Mouse (Mus musculus) layer of hippocampus, adult 11-12 months (tissue): ENCODE measurements around the gene Eif5b.
"Not testable (repeated sequence)": the region's sequence is repeated elsewhere in the genome, so short reads cannot be mapped to it uniquely, and the experiment has no call there.

Experiments used
- DNase-seq: peaks from one replicate; pipeline ENCODE4 v3.0.0; 2022; ENCODE audit warnings: low spot score

Eif5b gene

DNA sequence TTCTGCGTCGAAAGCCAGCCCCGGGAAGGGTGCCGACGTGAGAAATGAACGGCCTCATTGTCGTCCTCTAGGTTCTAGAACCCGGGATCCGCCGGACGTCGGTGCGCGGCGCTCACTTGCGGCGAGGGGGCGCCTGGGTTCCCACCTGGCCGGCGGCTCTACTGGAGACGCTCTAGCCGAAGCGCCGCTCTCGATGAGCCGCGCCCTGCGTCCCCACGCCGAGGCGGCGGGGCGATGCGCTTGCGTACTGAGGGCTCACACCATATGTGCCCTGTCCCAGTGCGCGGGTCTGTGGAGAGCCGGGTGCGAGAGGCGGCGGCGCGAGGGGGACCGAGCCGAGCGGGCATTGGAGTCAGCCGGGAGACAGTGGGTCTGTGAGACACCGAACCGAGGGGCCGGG is at the start of gene Eif5b, which contains the start of gene Txndc9:
Gene Eif5b (plus strand): TSS at position 144 of the 400 bp plus-strand sequence.
Gene Txndc9 (minus strand): TSS at position 27 of the 400 bp plus-strand sequence.
- peak; percentile 96 for DNase-seq

DNA sequence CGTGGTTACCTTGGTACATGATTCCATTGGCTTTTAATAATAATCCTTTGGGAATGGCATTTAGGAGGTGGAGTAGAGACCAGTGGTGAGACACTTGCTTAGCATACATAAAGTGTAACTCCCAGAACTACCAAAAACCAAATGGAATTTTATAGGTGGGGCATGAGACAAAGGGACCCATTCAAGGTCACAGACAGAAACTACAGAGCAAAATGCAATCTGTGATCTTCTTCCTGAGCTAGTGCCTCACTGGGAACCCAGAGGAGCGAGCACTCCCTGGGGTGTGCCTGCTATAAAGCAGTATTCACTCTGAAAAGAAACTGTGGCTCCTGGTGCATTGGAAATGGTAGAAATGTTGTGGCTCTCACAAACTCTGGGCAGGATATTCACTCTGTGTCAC is 48.9 kb upstream of the Eif5b start:
- no peak for DNase-seq

DNA sequence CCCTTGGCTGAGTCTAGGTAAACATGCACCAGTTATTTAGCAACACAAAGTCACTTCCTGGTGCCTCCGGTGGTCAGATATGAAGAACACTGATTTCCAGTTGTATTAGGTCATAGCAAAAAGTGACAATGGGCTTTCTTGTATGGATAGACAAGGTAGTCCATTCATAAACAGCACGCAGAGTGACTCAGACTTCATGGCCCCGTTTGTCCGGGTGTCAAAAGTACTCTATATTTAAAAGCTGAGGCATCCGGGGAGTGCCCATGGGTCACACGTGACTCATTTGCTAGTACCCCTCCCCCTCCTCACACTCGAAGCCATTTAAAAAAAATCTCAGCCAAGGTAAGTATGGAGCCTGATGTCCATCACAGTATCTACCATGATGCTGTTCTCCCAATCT is 43.0 kb upstream of the Eif5b start:
- DNase-seq: no peak

DNA sequence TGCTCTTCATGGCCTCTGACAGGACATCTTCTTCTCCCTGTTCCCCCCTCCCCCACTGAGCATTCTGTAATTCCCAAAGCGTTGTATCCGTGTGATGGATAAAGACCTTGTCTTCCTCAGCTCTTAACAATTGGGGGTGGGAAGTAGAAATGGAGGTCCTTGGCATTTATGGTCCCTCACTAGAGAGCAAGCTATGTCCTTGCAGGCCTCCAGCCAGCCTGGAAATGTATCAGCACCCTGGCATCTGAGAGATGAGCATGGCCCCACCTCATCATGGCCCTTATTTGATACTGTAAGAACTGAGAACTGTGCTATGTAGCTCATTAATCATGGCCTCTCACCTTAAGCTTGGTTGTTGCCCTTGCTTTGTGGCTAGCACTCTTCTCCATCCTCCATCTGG is 42.6 kb upstream of the Eif5b start:
- DNase-seq: no peak

DNA sequence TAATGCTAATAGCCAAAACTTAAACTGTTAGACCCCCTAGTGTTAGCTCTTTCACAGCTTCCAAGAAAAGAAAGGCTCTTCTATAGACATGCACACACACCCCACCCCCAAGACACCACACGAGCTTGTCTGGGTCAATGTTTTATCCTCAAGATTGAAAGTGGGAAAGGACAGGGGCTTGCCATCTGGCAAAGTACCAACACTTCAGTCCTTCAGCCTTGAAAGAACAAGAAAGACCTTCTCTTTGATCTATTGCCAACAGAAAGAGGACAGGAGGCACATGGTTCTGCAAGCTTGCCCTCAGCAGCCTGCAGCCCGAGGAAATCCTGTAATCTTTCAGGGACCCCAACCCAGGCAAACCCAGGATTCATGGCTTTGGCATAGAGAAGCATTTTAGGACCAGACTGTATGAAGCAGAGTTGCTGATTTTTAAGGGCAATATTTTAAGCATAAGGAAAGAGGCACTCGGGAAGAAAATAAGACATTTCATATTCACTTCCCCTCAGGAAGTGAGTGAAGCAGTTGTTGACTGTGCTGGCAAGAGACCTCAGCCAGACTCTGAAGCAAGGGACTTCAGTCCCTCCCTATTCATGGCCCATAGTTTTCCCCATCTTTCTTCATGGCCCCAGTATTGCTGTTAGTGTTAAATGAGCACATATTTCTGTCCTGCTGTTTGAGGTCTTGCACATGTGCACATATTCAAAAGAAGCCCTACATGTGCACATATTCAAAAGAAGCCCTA is 40.9 kb upstream of the Eif5b start:
- no peak for DNase-seq

DNA sequence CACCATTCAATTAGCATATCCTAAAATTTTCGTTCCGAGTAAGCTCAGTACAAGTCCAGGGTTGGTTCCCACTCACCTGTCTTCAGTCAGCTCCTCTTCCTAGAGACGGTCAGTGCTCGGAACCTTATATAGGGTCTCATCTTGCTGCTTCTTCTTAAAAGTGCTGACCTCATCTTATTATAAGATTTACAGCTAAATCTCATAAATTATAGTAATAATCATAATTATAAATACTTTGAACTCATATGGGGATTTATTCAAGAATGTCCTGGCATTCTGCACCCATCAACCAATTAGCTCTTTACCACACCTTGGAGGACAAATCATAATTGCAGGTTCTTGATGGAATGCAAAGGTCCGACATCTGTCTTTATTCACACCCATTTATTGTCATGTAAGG is 40.2 kb upstream of the Eif5b start, which contains the start of gene Lyg1:
Gene Lyg1 (minus strand): TSS at position 101 of the 400 bp plus-strand sequence.
- no peak for DNase-seq

DNA sequence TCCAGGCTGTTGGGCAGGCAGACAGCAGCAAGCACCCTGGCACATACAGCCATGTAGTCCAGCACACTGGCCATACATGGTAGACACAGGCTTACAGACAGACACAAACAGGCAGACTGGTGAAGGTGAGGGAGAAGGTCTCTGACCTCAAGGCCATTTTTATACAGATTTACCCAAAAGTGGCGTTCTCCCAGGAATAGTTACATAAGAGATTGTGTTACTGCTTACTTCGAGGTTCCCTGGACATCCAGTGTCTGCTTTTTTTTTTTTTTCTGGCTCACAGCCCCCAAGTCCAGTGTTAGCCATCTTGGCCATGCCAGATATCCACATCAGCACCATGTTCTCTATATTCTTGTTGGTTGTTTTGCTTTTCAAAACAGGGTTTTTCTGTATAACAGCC is 39.3 kb upstream of the Eif5b start:
- DNase-seq: no peak

DNA sequence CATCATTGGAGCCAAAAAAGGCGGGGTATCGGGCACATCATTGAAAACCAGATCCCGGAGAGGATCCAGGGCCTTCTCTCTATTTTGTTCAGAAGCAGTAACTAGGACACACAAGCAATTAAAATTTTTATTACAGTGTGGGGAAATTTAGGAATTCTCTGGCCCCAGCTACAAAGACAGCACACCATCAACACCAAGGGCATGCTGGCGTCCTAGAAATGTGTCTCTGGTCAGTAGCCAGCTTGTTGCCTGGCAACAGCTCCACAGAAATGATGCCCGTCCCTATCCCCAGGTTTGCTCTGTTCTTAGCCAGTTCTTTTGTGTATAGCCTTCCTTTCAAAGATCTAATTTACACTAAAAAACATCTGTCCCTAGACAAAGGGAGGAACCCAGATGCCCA is 38.3 kb upstream of the Eif5b start:
- peak; percentile 19 for DNase-seq

DNA sequence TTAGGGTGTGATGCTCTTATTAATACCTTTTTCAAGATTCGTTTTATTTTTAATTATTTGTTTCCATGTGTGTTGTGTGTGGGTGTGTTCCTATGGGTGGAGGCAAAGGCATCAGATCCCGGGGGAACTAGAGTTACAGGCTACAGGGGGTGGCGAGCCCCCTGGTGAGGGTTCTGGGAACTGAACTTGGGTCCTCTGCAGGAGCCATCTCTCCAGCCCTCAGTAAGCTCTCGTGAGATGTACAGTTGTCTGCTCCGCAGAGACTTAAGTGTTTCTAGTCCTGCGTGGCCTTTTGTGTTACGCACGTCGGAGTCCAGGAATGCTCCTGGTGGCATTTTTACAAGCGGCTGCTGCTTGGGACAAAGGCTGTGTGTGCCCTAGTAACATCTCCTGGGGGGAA is 32.2 kb upstream of the Eif5b start:
- DNase-seq: no peak

DNA sequence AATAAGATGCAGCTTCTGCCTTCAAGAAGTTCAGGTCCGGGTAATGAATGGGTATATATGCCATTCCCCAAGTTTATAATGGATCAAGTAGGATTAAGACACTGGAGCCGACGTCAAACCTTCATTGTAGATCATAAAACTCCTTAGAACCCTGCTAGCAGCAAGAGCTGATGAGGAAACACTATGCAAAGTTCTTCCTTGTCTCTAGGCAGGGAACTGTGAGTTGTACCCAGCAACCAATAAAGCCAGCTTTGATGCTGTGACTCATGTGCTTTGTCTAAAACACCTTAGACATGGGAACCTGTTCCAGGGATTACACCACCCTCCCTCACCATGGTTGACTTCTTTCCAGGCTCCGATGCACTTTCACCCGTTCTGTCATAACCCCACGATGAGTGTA is 29.1 kb upstream of the Eif5b start:
- DNase-seq: no peak

DNA sequence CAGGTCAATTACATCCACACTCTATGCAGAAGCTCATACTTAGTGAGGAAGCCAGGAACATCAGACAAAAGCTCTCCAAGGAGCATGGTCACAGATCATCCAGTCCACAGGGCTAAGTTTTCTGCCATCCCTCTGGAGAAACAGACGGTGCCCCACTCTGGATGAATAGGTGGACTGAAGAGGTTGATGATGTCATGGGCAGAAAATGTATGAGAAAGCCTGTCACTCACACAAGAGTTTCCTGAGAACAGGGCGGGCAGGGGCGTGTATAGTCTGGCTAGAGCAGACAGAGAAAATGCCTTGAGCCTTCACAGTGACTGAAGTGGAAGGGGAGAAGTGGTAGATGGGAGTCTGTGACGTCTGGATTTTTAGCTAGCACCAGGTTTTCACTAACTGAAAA is 26.3 kb upstream of the Eif5b start:
- DNase-seq: no peak

DNA sequence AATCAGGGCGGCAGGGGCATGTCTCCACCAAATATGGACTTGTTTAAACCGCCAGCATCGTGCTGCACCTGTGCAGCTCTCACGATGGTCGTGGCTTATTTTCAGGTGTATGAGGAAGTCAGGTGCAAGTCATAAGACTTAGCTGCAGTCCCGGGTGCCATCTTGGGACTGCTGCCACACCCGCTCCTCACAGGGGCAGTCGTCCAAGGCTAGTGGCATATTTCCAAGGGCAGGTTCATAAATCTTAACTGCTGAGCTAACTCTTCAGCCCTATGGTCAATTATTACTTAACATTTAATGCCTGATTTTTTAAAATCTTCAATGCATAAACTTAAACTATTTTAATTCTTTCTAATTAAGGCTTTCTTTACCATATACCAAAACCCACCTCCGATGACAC is 21.1 kb upstream of the Eif5b start:
- not testable (repeated sequence) for DNase-seq

DNA sequence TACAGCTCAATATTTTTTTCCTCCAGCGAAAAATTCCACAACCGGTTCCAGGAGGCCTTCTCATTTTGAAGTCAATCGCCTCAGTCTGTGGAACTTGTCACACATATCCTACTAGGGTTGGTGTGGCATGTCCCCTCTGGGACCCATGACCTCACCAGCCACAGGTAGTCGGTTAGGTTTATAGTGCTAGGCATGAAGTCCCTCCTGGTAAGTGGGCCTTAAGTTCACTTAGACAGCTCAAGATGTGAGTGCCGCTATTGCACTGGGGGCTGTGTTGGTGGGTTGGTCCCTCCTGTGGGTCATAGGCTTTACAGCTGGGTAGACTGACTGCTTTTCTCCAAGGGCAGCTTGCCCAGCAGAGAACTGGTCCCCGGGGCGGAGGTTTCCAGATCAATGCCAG is 20.5 kb upstream of the Eif5b start:
- no peak for DNase-seq

DNA sequence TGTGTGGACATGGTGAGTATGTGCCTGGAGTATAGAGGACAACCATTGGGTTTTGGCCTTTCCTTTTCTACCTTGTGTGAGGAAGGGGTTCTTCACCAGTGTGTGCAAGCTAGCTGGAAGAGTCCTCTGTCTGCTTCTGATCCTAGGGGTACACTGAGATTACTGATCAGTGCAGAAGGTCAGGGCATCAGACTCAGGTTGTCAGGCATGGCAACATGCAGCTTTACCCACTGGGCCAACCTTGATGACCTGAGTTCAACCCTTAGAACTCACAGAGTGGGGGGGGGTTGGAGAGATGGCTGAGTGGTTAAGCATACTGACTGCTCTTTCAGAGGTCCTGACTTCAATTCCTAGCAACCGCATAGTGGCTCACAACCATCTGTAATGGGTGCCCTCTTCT is 13.5 kb upstream of the Eif5b start:
- DNase-seq: no peak

DNA sequence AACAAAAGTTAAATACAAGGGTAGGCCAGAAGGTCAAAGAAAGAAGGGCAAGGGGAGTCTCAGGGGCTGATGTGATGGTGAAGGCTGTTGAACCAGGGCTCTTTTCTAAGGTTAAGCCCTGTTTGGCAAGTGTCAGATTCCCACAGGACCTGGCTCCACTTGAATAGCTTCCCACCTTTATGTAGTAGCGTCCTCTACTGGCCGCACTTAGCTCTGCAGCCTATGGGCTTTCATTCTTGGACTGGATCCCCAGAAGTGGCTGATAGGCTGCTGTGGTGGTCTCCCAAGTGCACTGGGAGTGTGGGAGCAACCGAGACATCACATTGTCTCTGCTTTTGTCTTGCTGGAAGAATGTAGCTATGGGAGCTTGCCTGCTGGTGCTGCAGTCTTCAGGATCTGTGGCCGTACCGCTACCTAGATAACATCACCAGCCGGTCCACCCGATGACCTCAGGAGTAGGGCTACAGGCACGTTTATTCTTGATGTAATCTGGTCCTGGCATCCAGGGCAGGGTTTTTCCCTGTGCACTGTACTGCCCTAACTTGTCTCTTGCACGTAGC is 12.0 kb upstream of the Eif5b start:
- DNase-seq: peak; percentile 50

DNA sequence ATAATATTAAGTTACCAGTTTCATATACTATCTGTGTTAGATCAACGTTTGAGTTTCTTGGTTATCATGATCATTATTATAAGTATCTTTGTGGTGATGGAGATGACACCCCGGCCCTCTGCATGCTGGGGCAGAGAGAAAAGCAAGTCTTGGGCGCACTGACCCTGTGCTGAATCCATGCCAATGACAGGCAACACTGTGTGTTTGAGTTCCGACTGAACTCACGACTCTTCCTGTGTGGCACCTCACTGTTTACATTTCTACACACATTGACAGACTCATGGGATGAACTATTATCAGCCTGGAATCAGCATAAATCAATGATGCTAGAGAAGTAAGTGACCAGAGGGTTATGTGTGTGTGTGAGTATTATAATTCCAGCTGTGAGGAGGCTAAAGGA is 10.0 kb upstream of the Eif5b start:
- DNase-seq: no peak

DNA sequence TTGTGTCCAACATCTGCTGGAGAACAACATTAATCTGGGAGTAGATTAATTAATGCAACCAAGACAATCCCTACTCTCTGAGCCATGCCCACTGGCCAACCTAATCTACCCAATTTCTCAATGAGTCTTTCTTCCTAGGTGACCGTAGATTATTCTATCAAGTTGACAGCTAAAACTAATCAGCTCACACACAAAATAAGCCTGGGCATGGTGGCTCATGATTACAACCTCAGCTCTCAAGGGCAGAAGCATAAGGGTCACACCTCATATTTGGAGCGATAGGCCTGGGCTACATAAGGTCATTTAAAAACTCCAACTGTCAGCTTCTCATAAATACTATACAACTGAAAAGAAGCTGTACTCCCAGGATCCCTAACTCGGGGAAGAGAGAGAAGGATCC is 1.6 kb upstream of the Eif5b start:
- DNase-seq: no peak

DNA sequence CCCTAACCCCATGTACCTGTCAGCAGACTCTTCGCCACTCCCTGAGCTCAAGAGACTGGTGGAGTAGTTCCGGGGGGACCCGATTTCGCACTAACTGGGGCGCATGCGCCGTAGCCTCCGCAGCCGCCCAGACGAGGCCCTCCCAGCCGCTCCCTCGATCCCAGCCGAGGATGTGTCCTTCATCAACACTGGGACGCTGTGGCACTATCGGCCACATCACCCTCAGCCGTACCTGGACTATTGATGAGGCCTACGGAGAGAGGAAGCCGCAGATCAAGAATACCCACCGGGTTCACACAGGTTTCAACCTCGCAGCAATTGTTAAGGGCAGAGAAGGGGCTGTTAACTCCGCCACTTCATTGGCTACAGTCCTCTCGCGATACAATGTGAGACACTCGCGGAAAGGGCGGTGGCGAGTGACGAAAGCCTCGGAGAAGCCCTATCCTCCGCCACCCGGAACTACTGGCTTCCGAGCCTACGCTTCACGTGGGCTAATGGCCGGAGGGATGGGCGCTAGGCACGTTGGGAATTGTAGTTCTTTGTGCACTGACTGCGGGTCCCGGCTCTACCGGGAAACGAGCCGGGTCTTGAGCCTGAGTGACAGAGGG is 829 bp upstream of the Eif5b start:
- peak; percentile 98 for DNase-seq

DNA sequence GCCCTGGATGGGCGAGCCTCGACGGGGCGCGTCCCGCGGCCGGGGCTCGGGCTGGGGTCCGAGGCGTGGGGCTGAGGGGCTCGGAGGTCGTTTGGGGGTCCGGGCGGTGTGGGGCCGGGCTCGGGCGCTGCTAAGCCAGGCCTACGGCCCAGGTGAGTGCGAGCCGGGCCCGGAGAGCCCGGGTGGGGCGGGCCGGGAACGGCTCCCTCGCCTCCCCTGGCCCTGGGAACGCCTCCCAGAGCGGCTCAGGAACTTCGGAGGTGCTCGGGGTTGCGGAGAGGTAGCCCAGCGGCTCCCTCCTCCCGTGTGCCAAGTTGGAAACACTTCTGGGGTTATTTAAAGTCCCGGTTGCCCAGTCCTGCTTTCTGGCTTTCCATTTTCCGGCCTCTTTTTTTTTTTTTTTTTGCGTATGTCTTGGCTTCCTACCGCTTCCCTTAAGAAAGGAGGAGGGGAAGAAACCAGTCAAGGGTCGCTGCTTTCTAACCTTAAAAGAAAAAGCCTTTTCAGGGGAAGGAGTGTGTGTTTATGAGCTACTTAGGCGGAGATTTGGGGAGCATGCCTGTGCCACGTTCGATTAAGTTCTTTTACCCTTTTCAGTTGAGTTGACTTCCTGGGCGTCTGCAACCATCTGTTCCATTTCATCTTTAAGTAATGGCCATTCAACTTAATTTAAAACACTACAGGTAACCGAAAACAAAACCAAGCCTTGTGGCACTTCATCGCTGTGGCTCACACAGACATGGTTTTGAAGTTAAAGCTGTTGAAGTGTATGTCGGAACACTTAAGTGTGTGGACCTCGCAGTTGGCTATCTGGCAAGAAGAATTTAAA is 775 bp downstream of the Eif5b start:
- no peak for DNase-seq

DNA sequence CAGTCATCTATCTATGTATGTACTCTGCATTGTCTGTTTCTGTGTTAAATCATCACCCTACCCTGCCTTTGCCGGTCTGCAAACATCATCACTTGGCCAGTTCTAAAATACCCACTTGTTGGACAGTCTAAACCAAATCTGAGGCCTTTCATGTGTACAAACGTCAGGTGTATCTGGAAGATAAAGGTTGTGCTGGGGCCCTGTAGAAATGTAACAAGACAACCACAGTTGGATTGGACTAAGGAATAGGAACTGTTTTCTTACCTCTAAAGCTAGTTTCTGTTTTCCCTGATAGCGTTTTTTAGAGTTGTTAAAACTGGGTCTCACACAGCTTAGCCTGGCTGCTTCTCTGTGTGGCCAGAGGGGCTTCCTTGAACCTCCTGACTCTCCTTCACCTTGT is 1.7 kb downstream of the Eif5b start:
- DNase-seq: no peak

DNA sequence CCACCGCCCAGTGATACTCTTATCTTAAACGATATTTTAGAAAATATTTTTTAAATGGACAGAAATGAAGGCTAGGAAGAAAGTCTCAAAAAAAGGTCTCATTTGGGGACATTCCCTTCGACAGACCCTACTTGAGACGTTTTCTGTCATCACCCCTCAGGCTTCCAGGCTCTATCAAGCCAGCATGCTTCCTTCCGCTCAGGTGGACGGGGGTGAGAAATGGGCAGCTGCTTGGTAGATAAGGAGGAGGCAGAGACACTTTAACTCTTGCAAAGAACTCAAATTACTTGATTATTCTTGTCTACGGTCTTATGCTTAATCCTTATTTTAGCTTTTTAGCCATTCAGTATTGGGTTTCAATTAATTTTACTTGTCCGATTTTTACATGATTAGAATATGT is 3.0 kb downstream of the Eif5b start:
- no peak for DNase-seq

DNA sequence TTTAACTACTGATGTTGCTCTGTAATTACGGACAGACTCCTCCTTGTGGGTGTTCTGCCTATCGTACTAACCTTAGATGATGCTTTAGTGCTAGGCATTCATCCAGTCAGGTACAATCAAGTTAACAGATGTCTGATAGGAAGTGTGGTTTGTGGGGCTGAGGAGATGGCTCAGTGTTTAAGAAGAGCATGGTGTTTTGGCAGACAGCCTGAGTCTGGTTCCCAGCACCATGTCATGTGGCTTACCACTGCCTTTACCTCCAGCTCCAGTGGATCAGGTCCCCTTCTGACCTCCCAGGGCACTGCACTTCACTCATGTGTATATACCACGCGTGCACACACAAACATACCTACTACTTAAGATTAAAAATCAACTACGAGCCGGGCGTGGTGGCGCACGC is 4.1 kb downstream of the Eif5b start:
- no peak for DNase-seq

DNA sequence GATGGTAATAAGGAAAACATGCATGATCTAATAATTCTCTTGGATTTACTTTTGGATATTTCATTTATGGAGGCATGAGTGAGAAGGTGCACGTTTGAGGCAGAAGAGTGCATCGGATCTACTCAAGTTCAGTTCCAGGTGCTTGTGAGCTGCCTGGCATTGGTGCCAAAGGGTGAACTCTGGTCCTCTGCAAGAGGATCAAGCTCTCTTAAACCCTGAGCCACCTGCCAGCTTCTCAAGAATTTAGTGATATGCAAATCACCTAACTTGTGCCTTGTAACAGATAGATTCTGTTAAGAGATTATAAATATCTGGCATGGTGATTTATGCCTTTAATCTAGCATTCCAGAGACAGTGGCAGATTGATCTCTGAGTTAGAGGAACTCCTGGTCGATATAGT is 5.2 kb downstream of the Eif5b start:
- DNase-seq: no peak
